Mouse (Mus musculus) frontal cortex, postnatal 25 days (tissue): ENCODE measurements around the gene Gm3045.
A peak's percentile ranks its signal among the peaks of the same experiment; 100 is the strongest.

Source experiments
- DNase-seq, 2 experiments: peaks; one replicate each; pipeline ENCODE4 v3.0.0; 2022; ENCODE audit warnings: low spot score in 2 of 2

Gene Gm3045

GRCm38 (mm10) chr13:56426365-56426764 lies at the start of gene Gm3045:
Gm3045 (plus strand) TSS chr13:56426594.
- no peak for DNase-seq

- DNase-seq: no peak
Observed at GRCm38 (mm10) chr13:56380855-56381685, 45.3 kb upstream of the Gm3045 start.

- DNase-seq: no peak
Observed at GRCm38 (mm10) chr13:56383406-56383805, 43.0 kb upstream of the Gm3045 start.

- DNase-seq: no peak
Observed at GRCm38 (mm10) chr13:56386411-56386810, 40.0 kb upstream of the Gm3045 start.

- DNase-seq: no peak
Observed at GRCm38 (mm10) chr13:56387374-56387773, 39.0 kb upstream of the Gm3045 start.

GRCm38 (mm10) chr13:56388042-56388441 lies 38.4 kb upstream of the Gm3045 start:
- no peak for DNase-seq

- DNase-seq: no peak
Observed at GRCm38 (mm10) chr13:56397572-56397971, 28.8 kb upstream of the Gm3045 start.

- no peak for DNase-seq
Observed at GRCm38 (mm10) chr13:56401186-56401585, 25.2 kb upstream of the Gm3045 start.

- no peak for DNase-seq
Observed at GRCm38 (mm10) chr13:56403381-56404086, 22.9 kb upstream of the Gm3045 start.

GRCm38 (mm10) chr13:56404511-56405140 lies 21.8 kb upstream of the Gm3045 start:
- DNase-seq: no peak

- no peak for DNase-seq
Observed at GRCm38 (mm10) chr13:56412286-56412873, 14.0 kb upstream of the Gm3045 start.

GRCm38 (mm10) chr13:56418685-56419483 lies 7.5 kb upstream of the Gm3045 start:
- no peak for DNase-seq

- no peak for DNase-seq
Observed at GRCm38 (mm10) chr13:56419538-56419937, 6.9 kb upstream of the Gm3045 start.

- peak; percentile 76 to 78 for DNase-seq
Observed at GRCm38 (mm10) chr13:56422072-56422723, 4.2 kb upstream of the Gm3045 start.

- no peak for DNase-seq
Observed at GRCm38 (mm10) chr13:56425931-56426330, 463 bp upstream of the Gm3045 start.

GRCm38 (mm10) chr13:56428724-56429500 lies 2.5 kb downstream of the Gm3045 start:
- peak; percentile 73 to 78 for DNase-seq

GRCm38 (mm10) chr13:56432496-56432895 lies 6.1 kb downstream of the Gm3045 start:
- no peak for DNase-seq

- DNase-seq: peak; percentile 56 to 60
Observed at GRCm38 (mm10) chr13:56433466-56433865, 7.1 kb downstream of the Gm3045 start.

GRCm38 (mm10) chr13:56434311-56434751 lies 7.9 kb downstream of the Gm3045 start:
- DNase-seq: no peak
